Mouse (Mus musculus) spleen, postnatal 10 days (tissue): ENCODE data around the gene Gm20481.
"Not testable (repeated sequence)": the region's sequence is repeated elsewhere in the genome, so short reads cannot be mapped to it uniquely, and the experiment has no call there.

Source experiments
- DNase-seq, 2 experiments: peaks; one replicate each; pipeline ENCODE4 v3.0.0; 2021 to 2022; ENCODE audit warnings: low spot score in 2 of 2

Gm20481 gene

GRCm38 (mm10) chr17:35003022-35003838, 33.5 kb downstream of the Gm20481 start:
- no peak for DNase-seq

- no peak for DNase-seq
Measured at GRCm38 (mm10) chr17:35004075-35004717, 34.5 kb downstream of the Gm20481 start.

- no peak for DNase-seq
Measured at GRCm38 (mm10) chr17:35005158-35005557, 35.4 kb downstream of the Gm20481 start.

GRCm38 (mm10) chr17:35005902-35006301, 36.2 kb downstream of the Gm20481 start:
- DNase-seq: not testable (repeated sequence)

- DNase-seq: no peak
Measured at GRCm38 (mm10) chr17:35007387-35007991, 37.8 kb downstream of the Gm20481 start.

GRCm38 (mm10) chr17:35009586-35009985, 39.9 kb downstream of the Gm20481 start:
- DNase-seq: no peak

- no peak for DNase-seq
Measured at GRCm38 (mm10) chr17:35011440-35011839, 41.7 kb downstream of the Gm20481 start.

- DNase-seq: peak in 1 of 2 experiments; percentile 14
Measured at GRCm38 (mm10) chr17:35012430-35012829, 42.7 kb downstream of the Gm20481 start.

GRCm38 (mm10) chr17:35013221-35013620, 43.5 kb downstream of the Gm20481 start:
- DNase-seq: peak in 1 of 2 experiments; percentile 15

- DNase-seq: peak in 1 of 2 experiments; percentile 15
Measured at GRCm38 (mm10) chr17:35015296-35015695, 45.6 kb downstream of the Gm20481 start.

GRCm38 (mm10) chr17:35016376-35016775, 46.7 kb downstream of the Gm20481 start, which contains the start of gene Vwa7:
Gene Vwa7, plus strand, starts transcription at chr17:35016579.
- peak in 1 of 2 experiments; percentile 51 for DNase-seq

GRCm38 (mm10) chr17:35016791-35017705, 47.3 kb downstream of the Gm20481 start:
- DNase-seq: no peak

- DNase-seq: no peak
Measured at GRCm38 (mm10) chr17:35017706-35018030, 48.0 kb downstream of the Gm20481 start.

GRCm38 (mm10) chr17:35018171-35018570, 48.5 kb downstream of the Gm20481 start:
- DNase-seq: no peak

GRCm38 (mm10) chr17:35019894-35020293, 50.2 kb downstream of the Gm20481 start:
- DNase-seq: no peak

- DNase-seq: no peak
Measured at GRCm38 (mm10) chr17:35020551-35020950, 50.8 kb downstream of the Gm20481 start.

GRCm38 (mm10) chr17:35021163-35021808, 51.6 kb downstream of the Gm20481 start:
- DNase-seq: peak; percentile 89 to 92
